Mouse (Mus musculus): Measurements from ENCODE around the gene Cct4. TPM values are rescaled to one million over a fixed set of nuclear protein-coding genes. Genes with fewer than 3 reads are reported as not detected.

The Cct4 gene
- polyA plus RNA-seq, 1 experiment from 2014 or later: 206 TPM

DNA sequence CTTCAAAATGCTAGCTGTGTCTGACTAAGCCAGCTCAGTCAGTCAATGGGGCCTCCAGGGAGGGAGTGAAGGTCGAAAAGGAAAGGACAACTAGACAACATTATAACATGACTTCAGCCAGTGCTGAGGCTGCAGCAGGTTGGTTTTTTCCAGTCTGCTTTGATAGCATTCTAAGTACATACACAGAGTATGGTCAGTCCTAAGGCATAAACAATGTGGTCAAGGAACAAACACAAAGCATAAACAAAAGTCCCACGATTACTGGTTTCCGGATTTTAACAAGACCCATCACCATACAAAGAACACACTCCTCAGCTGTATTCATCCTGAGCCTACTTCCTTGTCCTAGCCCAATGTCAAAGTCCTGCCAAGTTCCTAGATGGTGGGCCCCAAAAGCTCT lies 4.8 kb upstream of the Cct4 start:
- Histone ChIP-seq H3K27me3 (no peaks in the 10 kb centered on the region), H3K4me1 (replicated peaks) (peaks cover 25% of the 10 kb centered on the region), H3K4me2 (no peak overlapping the region), H3K36me3 (no peaks in the 10 kb centered on the region), H3K4me3 (replicated peaks) (no peak overlapping the region), H3K9me3 (replicated peaks) (no peaks in the 10 kb centered on the region), H3K9ac (no peak overlapping the region), H3K27ac (no peak overlapping the region)
- WGBS (ENCODE audit: insufficient replicate concordance): 69% methylated on average over 3 of the region's 3 CpGs
- DNase-seq (no peak), ATAC-seq (ENCODE audit: low read depth) (no peak)

DNA sequence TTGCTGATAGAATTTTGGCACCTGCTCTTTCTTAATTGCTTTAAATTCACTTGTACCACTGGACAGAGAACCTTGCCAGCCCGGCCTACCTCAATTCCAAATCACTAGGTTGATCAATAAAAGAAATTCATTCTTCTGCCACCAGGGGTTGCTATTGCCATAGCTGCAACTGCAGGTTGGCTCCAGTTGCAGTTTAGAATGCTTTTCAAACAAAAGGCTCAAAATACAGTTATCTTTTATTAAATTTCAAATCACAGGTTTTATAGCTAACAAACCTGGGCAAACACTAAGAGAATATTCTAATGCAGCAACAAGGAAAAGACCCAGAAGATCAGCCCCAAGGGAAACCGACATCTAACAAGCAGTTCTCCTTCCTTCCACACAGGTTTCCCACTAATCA lies 3.0 kb upstream of the Cct4 start:
- WGBS (ENCODE audit: insufficient replicate concordance): 47% methylated on average over 2 of the region's 2 CpGs

DNA sequence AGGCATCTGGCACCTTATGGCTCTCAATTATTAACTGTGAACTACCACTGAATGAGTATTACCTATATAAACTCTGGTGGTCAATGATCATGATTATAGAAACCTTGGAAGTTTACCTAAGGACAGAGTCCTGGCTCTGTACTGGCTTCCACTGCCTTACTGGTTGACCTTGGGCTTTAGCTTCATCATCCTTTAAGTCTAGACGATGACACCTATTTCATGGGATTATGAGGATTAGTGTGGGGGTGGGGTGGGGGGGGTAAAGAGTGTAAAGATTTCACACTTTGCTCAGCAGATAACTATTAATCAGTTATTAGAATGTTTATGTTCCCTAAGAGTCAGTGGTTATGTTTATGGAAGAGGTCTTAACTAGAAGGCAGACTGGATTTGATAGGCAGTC lies 533 bp upstream of the Cct4 start:
- peak overlapping the region; percentile 83 for H3K9ac ChIP-seq
- H3K36me3 ChIP-seq: peaks cover 14% of the 10 kb centered on the region
- H3K4me1 ChIP-seq (replicated peaks): peaks cover 24% of the 10 kb centered on the region
- H3K4me2 ChIP-seq: peak overlapping the region; percentile 88
- H3K9me3 ChIP-seq (replicated peaks): no peaks in the 10 kb centered on the region
- H3K27ac ChIP-seq: peak overlapping the region; percentile 85
- DNase-seq: no peak
- WGBS (ENCODE audit: insufficient replicate concordance): 55% methylated on average over 1 of the region's 1 CpGs
- peak; percentile 10; the same call in 1 of the 2 replicates for ATAC-seq (ENCODE audit: low read depth)
- H3K27me3 ChIP-seq: no peaks in the 10 kb centered on the region
- peak overlapping the region; percentile 91 for H3K4me3 ChIP-seq (replicated peaks)

More for the DNA sequence above, 3.0 kb upstream of the Cct4 start:
- no peak overlapping the region for H3K4me2 ChIP-seq
- H3K4me1 ChIP-seq (replicated peaks): peaks cover 27% of the 10 kb centered on the region
- H3K27ac ChIP-seq: no peak overlapping the region
- H3K36me3 ChIP-seq: no peaks in the 10 kb centered on the region
- H3K9me3 ChIP-seq (replicated peaks): no peaks in the 10 kb centered on the region
- no peak overlapping the region for H3K9ac ChIP-seq
- DNase-seq (peak; percentile 38), ATAC-seq (ENCODE audit: low read depth) (no peak)
- no peaks in the 10 kb centered on the region for H3K27me3 ChIP-seq
- H3K4me3 ChIP-seq (replicated peaks): no peak overlapping the region

DNA sequence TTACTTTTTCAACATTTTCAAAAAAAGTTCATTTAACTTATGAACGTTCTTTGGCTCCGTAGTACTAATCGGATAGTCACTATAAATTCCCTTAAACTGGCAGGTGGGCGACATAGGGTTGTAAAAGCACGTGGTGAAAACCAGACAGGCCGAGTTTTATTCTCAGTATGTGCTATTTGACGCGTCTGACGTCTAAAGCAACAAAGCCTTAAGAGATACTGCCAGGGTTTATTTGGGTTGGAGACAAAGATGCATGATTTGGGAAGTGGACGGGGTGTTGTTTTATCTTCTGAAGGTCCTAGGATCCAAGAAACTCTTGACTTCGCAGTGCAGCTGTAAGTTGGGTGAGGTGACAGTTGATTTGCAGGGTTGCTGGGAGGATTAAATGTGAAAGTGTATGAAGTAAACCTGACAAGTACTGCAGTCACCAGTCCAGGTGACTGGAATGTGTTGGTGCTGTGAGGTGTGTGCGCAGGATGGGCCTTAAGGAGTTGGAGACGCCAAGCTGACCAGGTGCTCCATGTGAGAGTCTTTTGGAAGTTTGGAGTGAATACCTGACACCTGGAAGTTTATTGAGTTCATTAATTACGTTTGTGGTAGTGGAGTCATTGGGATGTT lies 1.0 kb downstream of the Cct4 start:
- Histone ChIP-seq H3K4me1 (replicated peaks) (peaks cover 24% of the 10 kb centered on the region), H3K27me3 (no peaks in the 10 kb centered on the region), H3K27ac (peak overlapping the region; percentile 85), H3K9me3 (replicated peaks) (no peaks in the 10 kb centered on the region), H3K4me3 (replicated peaks) (peak overlapping the region; percentile 91), H3K9ac (peak overlapping the region; percentile 83), H3K36me3 (peaks cover 28% of the 10 kb centered on the region), H3K4me2 (peak overlapping the region; percentile 88)
- ATAC-seq (ENCODE audit: low read depth) (no peak), DNase-seq (no peak)
- 5% methylated on average over 14 of the region's 14 CpGs for WGBS (ENCODE audit: insufficient replicate concordance)

DNA sequence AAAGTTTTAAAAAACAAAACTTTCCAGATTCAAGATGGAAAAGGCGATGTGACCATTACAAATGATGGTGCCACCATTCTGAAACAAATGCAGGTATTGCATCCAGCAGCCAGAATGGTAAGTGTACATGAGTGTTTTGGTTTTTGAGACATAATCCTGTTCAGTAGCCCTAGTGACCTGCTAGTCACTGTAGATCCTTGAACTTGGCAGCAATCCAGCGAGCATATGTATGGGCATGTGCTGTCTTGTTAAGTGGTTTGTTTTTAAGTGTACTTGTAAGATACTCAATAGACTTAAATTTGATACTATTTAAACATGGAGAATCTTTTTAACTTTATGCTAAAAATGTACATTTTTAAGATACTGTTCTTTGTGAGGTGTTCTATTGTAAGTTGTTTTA lies 4.0 kb downstream of the Cct4 start:
- H3K4me2 ChIP-seq: no peak overlapping the region
- 94% methylated on average over 2 of the region's 2 CpGs for WGBS (ENCODE audit: insufficient replicate concordance)
- no peak for ATAC-seq (ENCODE audit: low read depth)

DNA sequence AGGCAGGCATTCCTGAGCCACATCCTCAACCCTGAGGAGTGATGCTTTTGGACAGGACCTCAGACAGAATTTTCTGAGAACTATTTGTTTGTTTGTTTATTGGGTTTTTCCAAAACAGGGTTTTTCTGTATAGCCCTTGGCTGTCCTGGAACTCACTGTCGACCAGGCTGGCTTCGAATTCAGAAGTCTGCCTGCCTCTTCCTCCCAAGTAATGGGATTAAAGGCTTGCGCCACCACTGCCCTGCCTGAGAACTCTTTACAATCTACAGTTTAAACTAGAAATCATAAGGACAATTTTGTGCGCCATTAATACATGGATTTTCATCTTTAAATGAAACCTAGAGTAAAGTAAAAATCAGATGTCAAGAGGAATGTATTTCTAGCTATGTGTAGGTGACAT lies 5.1 kb downstream of the Cct4 start:
- Histone ChIP-seq H3K4me1 (replicated peaks) (peaks cover 38% of the 10 kb centered on the region), H3K4me3 (replicated peaks) (no peak overlapping the region), H3K36me3 (peaks cover 63% of the 10 kb centered on the region), H3K4me2 (no peak overlapping the region), H3K27ac (no peak overlapping the region), H3K9ac (no peak overlapping the region), H3K27me3 (no peaks in the 10 kb centered on the region), H3K9me3 (replicated peaks) (no peaks in the 10 kb centered on the region)
- 86% methylated on average over 4 of the region's 4 CpGs for WGBS (ENCODE audit: insufficient replicate concordance)
- ATAC-seq (ENCODE audit: low read depth) (no peak), DNase-seq (no peak)

More for the DNA sequence above, 4.0 kb downstream of the Cct4 start:
- Histone ChIP-seq H3K9ac (no peak overlapping the region), H3K27me3 (no peaks in the 10 kb centered on the region), H3K4me1 (replicated peaks) (peaks cover 45% of the 10 kb centered on the region), H3K9me3 (replicated peaks) (no peaks in the 10 kb centered on the region), H3K4me3 (replicated peaks) (no peak overlapping the region), H3K36me3 (peaks cover 52% of the 10 kb centered on the region), H3K27ac (no peak overlapping the region)
- DNase-seq: no peak

DNA sequence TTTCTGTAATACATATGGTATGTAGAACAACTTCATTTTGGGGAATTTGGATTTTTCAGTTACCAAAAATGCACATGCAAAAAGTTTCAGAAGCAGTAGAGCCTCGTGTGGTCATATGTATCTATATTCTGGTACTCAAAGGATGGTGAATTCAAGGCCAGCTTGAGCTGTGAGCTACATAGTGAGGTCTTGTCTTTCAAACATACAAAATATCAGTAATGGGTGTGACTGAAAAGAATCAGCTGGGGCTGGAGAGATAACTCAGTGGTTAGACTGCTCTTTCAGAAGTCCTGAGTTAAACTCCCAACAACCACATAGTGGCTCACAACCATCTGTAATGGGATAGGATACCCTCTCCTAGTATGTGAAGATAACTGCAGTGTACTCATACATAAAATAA lies 8.0 kb downstream of the Cct4 start:
- DNase-seq (peak; percentile 24), ATAC-seq (ENCODE audit: low read depth) (peak; percentile 99)
- Histone ChIP-seq H3K36me3 (peaks cover 84% of the 10 kb centered on the region), H3K4me3 (replicated peaks) (no peak overlapping the region), H3K9ac (peak overlapping the region; percentile 31; the same call in 1 of the 2 replicates), H3K27me3 (no peaks in the 10 kb centered on the region), H3K27ac (peak overlapping the region; percentile 69), H3K9me3 (replicated peaks) (no peaks in the 10 kb centered on the region), H3K4me1 (replicated peaks) (peaks cover 22% of the 10 kb centered on the region), H3K4me2 (peak overlapping the region; percentile 37)
- 31% methylated on average over 1 of the region's 1 CpGs for WGBS (ENCODE audit: insufficient replicate concordance)

DNA sequence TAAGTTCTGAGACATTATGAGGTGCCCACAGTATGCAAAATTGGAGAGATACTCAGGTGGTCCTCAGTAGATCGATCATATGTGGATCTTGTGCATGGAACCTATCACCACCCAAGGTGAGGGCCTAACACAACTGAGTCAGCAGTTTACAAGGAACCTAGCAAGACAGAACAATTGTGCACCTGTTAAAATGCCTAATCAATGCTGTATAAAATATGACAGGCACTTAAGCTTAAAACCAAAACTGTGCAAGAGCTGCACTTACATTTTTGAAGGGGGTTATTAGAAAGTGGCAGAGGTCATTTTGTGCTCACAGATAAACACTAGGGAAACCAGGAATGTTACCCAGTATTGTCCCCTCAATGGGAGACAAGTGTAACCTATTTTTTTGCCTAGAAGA lies 15.0 kb downstream of the Cct4 start:
- ATAC-seq (ENCODE audit: low read depth) (no peak), DNase-seq (no peak)
- H3K9me3 ChIP-seq (replicated peaks): no peaks in the 10 kb centered on the region
- 0 out of 2 replicates have a peak overlapping the region, but pooled peaks have one; percentile 9 for H3K27ac ChIP-seq
- H3K36me3 ChIP-seq: peaks cover 44% of the 10 kb centered on the region
- no peak overlapping the region for H3K4me3 ChIP-seq (replicated peaks)
- H3K4me1 ChIP-seq (replicated peaks): peaks cover 15% of the 10 kb centered on the region
- 76% methylated on average over 1 of the region's 1 CpGs for WGBS (ENCODE audit: insufficient replicate concordance)
- no peaks in the 10 kb centered on the region for H3K27me3 ChIP-seq
- H3K9ac ChIP-seq: no peak overlapping the region
- no peak overlapping the region for H3K4me2 ChIP-seq

DNA sequence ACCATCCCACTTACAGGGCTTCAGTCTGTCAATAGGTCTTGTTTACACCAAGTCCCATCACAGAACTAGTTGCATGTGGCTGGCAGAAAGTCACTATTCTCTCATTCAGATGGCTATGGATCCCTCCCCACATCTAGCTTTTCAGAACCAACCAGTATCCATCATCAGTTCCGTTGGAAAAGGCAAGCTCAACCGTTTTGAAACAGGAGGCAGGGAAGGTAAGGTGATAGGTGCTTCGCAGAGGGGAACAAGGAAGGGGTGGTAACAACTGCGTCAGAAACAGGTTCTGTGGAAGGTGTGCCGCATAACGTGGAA lies 16.8 kb downstream of the Cct4 start:
- Histone ChIP-seq H3K4me2 (peak overlapping the region; percentile 90), H3K9ac (peak overlapping the region; percentile 83), H3K4me3 (replicated peaks) (peak overlapping the region; percentile 68), H3K36me3 (peaks cover 28% of the 10 kb centered on the region), H3K27ac (peak overlapping the region; percentile 94), H3K27me3 (no peaks in the 10 kb centered on the region), H3K9me3 (replicated peaks) (no peaks in the 10 kb centered on the region), H3K4me1 (replicated peaks) (peaks cover 15% of the 10 kb centered on the region)
- ATAC-seq (ENCODE audit: low read depth) (peak; percentile 60), DNase-seq (no peak)
- WGBS (ENCODE audit: insufficient replicate concordance): 3% methylated on average over 6 of the region's 6 CpGs

DNA sequence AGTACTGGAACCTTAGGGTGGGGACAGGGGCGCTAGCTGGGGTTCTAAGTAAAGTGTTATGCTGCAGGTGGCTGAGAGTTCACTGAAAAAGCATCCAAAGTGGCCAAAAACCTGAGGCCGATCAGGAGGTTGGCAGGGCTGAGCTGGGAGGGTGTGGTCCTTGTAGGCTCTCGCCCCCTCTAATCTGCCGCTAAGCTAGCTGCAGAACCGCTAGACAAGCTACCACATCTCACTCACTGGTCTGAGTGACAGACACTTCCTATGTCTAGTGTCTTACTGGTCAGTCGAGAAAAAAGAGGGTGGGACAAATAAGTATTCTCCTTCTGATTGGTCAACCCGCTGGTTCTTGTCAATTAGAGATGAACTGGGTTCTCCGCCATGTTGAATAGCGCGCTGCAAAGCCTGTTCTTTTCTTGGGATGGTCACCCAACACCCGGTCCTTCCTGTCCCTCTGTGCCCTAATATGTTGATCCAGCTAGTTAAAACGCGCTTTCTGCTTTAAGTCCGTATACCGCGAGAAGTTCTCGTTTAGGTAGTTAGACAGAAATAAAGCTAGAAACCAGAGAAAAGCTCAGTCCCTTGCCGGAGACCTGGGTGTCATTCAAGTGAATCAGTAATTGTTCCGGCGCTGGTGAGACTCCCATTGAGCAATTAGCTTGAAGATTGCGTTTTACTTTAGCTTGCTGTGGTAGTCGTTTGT lies 17.3 kb downstream of the Cct4 start, which contains the start of gene Fam161a:
Gene Fam161a, plus strand, starts transcription at position 51 of the 700 bp plus-strand sequence.
- ATAC-seq (ENCODE audit: low read depth): peak; percentile 95
- peak; percentile 82 for DNase-seq
- WGBS (ENCODE audit: insufficient replicate concordance): under 1% methylated on average over 22 of the region's 22 CpGs
- Histone ChIP-seq H3K36me3 (peaks cover 23% of the 10 kb centered on the region), H3K27me3 (no peaks in the 10 kb centered on the region), H3K4me3 (replicated peaks) (peak within 1 kb of the TSS; percentile 68), H3K4me1 (replicated peaks) (peaks cover 15% of the 10 kb centered on the region), H3K4me2 (peak within 1 kb of the TSS; percentile 90), H3K9me3 (replicated peaks) (no peaks in the 10 kb centered on the region), H3K9ac (peak within 1 kb of the TSS; percentile 83), H3K27ac (peak within 1 kb of the TSS; percentile 94)

DNA sequence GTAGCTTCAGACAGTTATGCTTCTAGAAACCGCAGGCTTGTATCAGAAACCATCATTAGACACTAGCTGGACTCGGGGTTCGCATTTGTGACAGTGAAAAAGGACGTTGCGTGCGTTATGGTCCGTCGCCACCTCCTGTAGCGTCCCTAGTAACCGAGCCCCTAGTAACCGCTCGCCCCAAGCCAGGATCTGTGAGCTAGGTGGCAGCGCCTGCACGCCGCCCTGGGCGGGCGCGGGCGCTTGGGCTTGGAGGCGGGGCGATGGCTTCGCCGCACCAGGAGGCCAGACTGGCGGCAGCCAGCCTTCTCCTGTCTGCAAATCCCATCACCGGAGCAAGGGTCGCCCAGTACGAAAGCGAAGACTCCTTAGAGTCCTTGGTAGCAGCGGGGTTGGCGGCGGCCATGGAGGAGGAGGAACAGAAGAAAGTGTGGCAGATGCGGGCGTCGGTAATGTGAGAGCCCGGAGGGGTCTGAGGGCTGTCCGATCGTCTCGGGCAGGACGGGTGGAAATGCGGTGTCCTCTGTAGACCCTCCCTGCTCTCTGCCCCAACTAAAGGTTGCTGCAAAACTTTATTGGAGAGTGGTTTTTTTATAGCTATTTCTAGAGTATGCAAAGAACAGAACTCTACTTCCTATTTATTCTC lies 18.0 kb downstream of the Cct4 start:
- Histone ChIP-seq H3K4me1 (replicated peaks) (peaks cover 15% of the 10 kb centered on the region), H3K36me3 (peaks cover 21% of the 10 kb centered on the region), H3K27me3 (no peaks in the 10 kb centered on the region), H3K9me3 (replicated peaks) (no peaks in the 10 kb centered on the region), H3K9ac (peak overlapping the region; percentile 83), H3K4me3 (replicated peaks) (peak overlapping the region; percentile 68), H3K27ac (peak overlapping the region; percentile 94), H3K4me2 (peak overlapping the region; percentile 90)
- ATAC-seq (ENCODE audit: low read depth) (peak; percentile 82), DNase-seq (peak; percentile 75)
- WGBS (ENCODE audit: insufficient replicate concordance): under 1% methylated on average over 40 of the region's 40 CpGs
